8 mouse cellular contexts compared by ENCODE assay signal in genomic region chr2:155472671-155473569, GRCm38 (mm10). TPM values are rescaled to one million over a fixed set of nuclear protein-coding genes. Genes with fewer than 3 reads are reported as not detected.
DNase-seq lines count a peak whose midpoint lies in the region; ATAC-seq lines count a peak whose summit lies in the region.

No protein-coding gene starts in this region.

- H3K4me1 ChIP-seq in forebrain, embryonic 16.5 days (replicated peaks; ENCODE audit: control insufficient read depth, insufficient read depth, low read length) = peaks cover 31% of the 10 kb centered on the region

- no peaks in the 10 kb centered on the region for H3K9me3 ChIP-seq in forebrain, embryonic 16.5 days (ENCODE audit: control insufficient read depth, low read length)

- H3K4me3 ChIP-seq in forebrain, embryonic 16.5 days (replicated peaks; ENCODE audit: low read length) = peak overlapping the region; percentile 86

- WGBS in forebrain, embryonic 16.5 days = under 1% methylated on average over 70 of the region's 71 CpGs

- H3K36me3 ChIP-seq in forebrain, embryonic 16.5 days (ENCODE audit: control insufficient read depth, insufficient read depth) = no peaks in the 10 kb centered on the region

- H3K27ac ChIP-seq in forebrain, embryonic 16.5 days (ENCODE audit: low read length) = peak overlapping the region; percentile 86

- no peaks in the 10 kb centered on the region for H3K27me3 ChIP-seq in forebrain, embryonic 16.5 days (replicated peaks; ENCODE audit: control insufficient read depth, insufficient read depth, low read length)

- peak; percentile 69 for DNase-seq in NIH3T3 (ENCODE audit: low read depth)
- DNase-seq in cerebellum, adult 18-20 months = peak; percentile 38 to 66
- DNase-seq in heart, postnatal 4 days = peak; percentile 47
- DNase-seq in layer of hippocampus, adult 9-11 months = peak; percentile 19
- peak; percentile 51 for DNase-seq in lung, postnatal 25 days (ENCODE audit: low spot score)
- DNase-seq in retina, postnatal 1 day = peak; percentile 62
- DNase-seq in urinary bladder, postnatal 14 days (ENCODE audit: low spot score) = peak; percentile 39

- peak overlapping the region; percentile 86 for H3K4me2 ChIP-seq in forebrain, embryonic 16.5 days (ENCODE audit: low read length)

- H3K9ac ChIP-seq in forebrain, embryonic 16.5 days (replicated peaks; ENCODE audit: low read depth, low read length) = peak overlapping the region; percentile 97

- peak; percentile 3 for ATAC-seq in forebrain, embryonic 16.5 days

RNA-seq across cellular contexts. Expression of gene Ncoa6, which starts 0.8 kb away (rescaled TPM):
- 26.9 and 28.7 TPM in 2 replicates for polyA plus RNA-seq in forebrain, embryonic 16.5 days (2015; fragmentation: Nextera tagmentation; extraction: Ambion mirVana)
- 10 to 100 TPM; 42.9 to 44.7 TPM for total RNA-seq in heart, postnatal 4 days (2021)

RNA-seq across cellular contexts. Expression of gene Acss2, which starts 44.8 kb away (rescaled TPM):
- 22.3 and 22.8 TPM in 2 replicates for polyA plus RNA-seq in forebrain, embryonic 16.5 days (2015; fragmentation: Nextera tagmentation; extraction: Ambion mirVana)
- total RNA-seq in heart, postnatal 4 days (2021) = 10 to 100 TPM; 27.4 TPM

RNA-seq across cellular contexts. Expression of gene Ggt7, which starts 45.1 kb away (rescaled TPM):
- polyA plus RNA-seq in forebrain, embryonic 16.5 days (2015; fragmentation: Nextera tagmentation; extraction: Ambion mirVana) = 47.2 and 62.3 TPM in 2 replicates
- total RNA-seq in heart, postnatal 4 days (2021) = 1 to 10 TPM in 1 of 2 experiments, under 1 TPM in 1; 0.62 to 1.3 TPM

Comparison
In these comparisons a context has a peak if more than half of its experiments do, and no peak if none do; other contexts are left out.
1. Peak in every context shown above with its lines: DNase-seq, ATAC-seq, H3K4me3 ChIP-seq and H3K27ac ChIP-seq.
2. DNase-seq: peak in every context shown above with its lines; median percentile 69 in NIH3T3; 62 in retina, postnatal 1 day; 52 in cerebellum, adult 18-20 months; 51 in lung, postnatal 25 days; 47 in heart, postnatal 4 days; 39 in urinary bladder, postnatal 14 days; 19 in layer of hippocampus, adult 9-11 months.